Mouse (Mus musculus): ENCODE measurements around the gene Brpf1.

DNA sequence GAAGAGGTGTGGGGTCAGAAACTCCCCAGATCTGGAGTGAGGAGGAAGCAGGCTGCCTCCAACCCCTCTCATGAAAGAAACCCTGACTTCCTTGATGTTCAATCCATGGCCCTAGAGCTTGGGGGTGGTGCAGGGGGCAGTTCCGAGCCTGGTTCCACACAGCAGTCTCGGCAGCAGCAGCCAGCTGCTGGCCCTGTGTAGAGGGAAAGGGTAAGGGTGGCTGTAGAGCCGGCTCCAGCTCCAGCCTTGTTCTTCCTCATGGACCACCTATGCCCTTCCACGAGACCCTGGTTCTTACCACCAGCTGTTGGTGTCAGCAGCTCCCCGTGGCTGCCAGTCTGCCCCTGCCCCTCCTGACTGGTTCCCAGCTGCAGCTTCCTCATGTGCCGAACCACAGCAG is 27.3 kb downstream of the Brpf1 start:
- TF ChIP-seq FLI1 (IDR thresholded peaks at IDR 0.05; ENCODE audit: low read length), result no peak
- no peak for TF ChIP-seq GATA1 (IDR thresholded peaks at IDR 0.05; ENCODE audit: borderline replicate concordance, low read length)

Data from megakaryocyte, embryonic 14.5 days (primary cell).